Mouse (Mus musculus) midbrain, embryonic 14.5 days (tissue): ENCODE measurements around the gene Ly6g6e. TPM values are rescaled to one million over a fixed set of nuclear protein-coding genes. Genes with fewer than 3 reads are reported as not detected.

ENCODE experiments used
- ATAC-seq: fragments of 200-750 bp; cut with Nextera tagmentation; 2 replicates; pipeline ENCODE4 v1.8.0; 2017; ENCODE audit warnings: moderate number of reproducible peaks, moderate library complexity; ENCODE audit not compliant: low FRiP score, low TSS enrichment
- DNase-seq: peaks from one replicate; pipeline ENCODE4 v3.0.0-alpha.2; 2015
- H3K27ac ChIP-seq: fragments of 300-500 bp; sonication (generic); replicated peaks from 2 replicates; pipeline ENCODE4 v1.5.1; 2014; ENCODE audit warnings: mild to moderate bottlenecking, low read depth, low read length, moderate library complexity
- H3K27me3 ChIP-seq: fragments of 300-500 bp; sonication (generic); 2 replicates; pipeline ENCODE4 v1.6.1; 2014; ENCODE audit warnings: low read length, control low read depth, mixed read lengths; ENCODE audit not compliant: control insufficient read depth, insufficient read depth
- H3K36me3 ChIP-seq: fragments of 300-500 bp; sonication (generic); 2 replicates; pipeline ENCODE4 v1.6.1; 2014; ENCODE audit warnings: low read length, control low read depth; ENCODE audit not compliant: control insufficient read depth, insufficient read depth
- H3K4me1 ChIP-seq: fragments of 300-500 bp; sonication (generic); 2 replicates; pipeline ENCODE4 v1.6.1; 2014; ENCODE audit warnings: mild to moderate bottlenecking, antibody characterized with exemption, low read length, control low read depth; ENCODE audit not compliant: control insufficient read depth, insufficient read depth
- H3K4me2 ChIP-seq: fragments of 300-500 bp; sonication (generic); 2 replicates; pipeline ENCODE4 v1.6.1; 2014; ENCODE audit warnings: mild to moderate bottlenecking, low read length, moderate library complexity
- H3K4me3 ChIP-seq: fragments of 300-500 bp; sonication (generic); replicated peaks from 2 replicates; pipeline ENCODE4 v1.5.1; 2014; ENCODE audit warnings: low read depth, low read length
- H3K9ac ChIP-seq: fragments of 300-500 bp; sonication (generic); replicated peaks from 2 replicates; pipeline ENCODE4 v1.6.1; 2014; ENCODE audit warnings: mild to moderate bottlenecking, low read length, moderate library complexity
- H3K9me3 ChIP-seq: fragments of 300-500 bp; sonication (generic); 2 replicates; pipeline ENCODE4 v1.6.1; 2016; ENCODE audit warnings: low read length, control low read depth, mixed read lengths; ENCODE audit not compliant: control insufficient read depth
- WGBS: fragments of 180-500 bp; shearing (Covaris S2); extraction: QIAGEN DNeasy Blood & Tissue Kit; methylation state at CpG from one replicate; pipeline ENCODE4 v1.1.7; 2014; 5-methylcytosine and 5-hydroxymethylcytosine counted together
- polyA plus RNA-seq: library from polyadenylated mRNA; unstranded; fragments of >200 nt; fragmentation: Nextera tagmentation; extraction: Ambion mirVana; gene quantifications from 2 replicates; pipeline ENCODE4 v1.2.1, GENCODE M21; 2014

Gene Ly6g6e
- polyA plus RNA-seq, 1 experiment from 2014 or later, result not detected

DNA sequence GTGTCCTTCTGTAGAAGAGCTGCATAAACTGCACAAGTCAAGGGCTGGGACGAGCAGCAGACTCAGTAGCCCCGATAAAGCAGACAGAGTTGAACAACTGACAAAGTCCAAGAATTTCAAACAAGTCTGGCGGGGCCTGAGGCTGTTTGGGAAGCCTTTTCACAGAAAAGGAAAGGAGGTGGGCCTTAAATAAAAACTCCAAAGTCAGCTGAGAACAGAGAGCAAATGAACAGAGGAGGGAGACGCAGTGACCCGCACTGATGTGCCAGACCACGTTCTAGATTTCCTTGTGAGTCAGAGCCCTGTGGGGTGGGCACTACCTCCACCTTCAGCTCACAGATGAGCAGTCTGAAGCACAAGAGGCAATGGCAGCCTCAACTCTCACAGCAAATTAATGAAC, 41.8 kb upstream of the Ly6g6e start:
- H3K27ac ChIP-seq, result no peak overlapping the region
- H3K4me1 ChIP-seq, result peaks cover 3% of the 10 kb centered on the region; the same call in 1 of the 2 replicates
- H3K4me2 ChIP-seq, result no peak overlapping the region
- no peak overlapping the region for H3K9ac ChIP-seq
- DNase-seq, result no peak
- no peak overlapping the region for H3K4me3 ChIP-seq
- H3K36me3 ChIP-seq, result no peaks in the 10 kb centered on the region
- ATAC-seq, result no peak
- no peaks in the 10 kb centered on the region for H3K9me3 ChIP-seq
- H3K27me3 ChIP-seq, result no peaks in the 10 kb centered on the region
- WGBS, result 86% methylated on average over 6 of the region's 6 CpGs

DNA sequence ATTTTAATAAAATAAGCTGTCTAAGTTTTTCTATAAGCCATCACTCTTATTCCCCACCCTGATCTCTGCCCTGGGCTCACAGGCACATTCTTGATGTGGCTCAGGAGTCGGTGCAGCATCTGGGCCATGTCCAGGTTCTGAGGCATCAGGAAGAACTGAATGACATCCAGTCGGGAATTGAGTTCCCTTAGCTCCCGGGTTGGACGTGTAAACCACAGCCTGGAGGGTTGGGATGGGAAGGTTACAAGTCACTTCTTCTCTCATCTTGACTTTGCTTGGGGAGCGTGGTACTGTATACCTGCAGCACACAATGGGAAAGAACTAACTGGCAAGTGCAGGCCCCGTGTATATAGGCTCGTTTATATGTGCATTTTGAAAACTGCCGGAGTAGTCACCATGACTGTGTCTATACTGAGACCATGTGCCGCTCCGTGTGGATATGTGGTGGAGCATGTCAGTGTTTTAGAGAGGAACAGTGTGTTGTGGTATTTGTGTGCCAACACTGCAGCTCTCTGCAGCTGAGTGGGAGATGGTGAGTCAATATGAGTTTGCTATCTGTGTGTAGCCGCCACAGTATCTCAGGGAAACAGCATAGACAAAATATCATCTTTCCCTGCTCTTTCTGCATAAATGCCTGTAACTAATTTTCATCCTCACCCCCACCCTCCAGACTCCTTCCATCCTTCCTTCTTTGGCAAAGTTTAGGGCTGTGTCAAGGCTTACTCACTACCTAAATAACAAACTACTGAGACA, 37.4 kb upstream of the Ly6g6e start:
- 87% methylated on average over 11 of the region's 11 CpGs for WGBS
- no peak overlapping the region for H3K27ac ChIP-seq
- ATAC-seq (no peak), DNase-seq (no peak)
- H3K4me1 ChIP-seq, result no peaks in the 10 kb centered on the region
- H3K9ac ChIP-seq, result no peak overlapping the region
- no peak overlapping the region for H3K4me3 ChIP-seq
- no peaks in the 10 kb centered on the region for H3K27me3 ChIP-seq
- H3K4me2 ChIP-seq, result no peak overlapping the region
- H3K36me3 ChIP-seq, result no peaks in the 10 kb centered on the region
- no peaks in the 10 kb centered on the region for H3K9me3 ChIP-seq

DNA sequence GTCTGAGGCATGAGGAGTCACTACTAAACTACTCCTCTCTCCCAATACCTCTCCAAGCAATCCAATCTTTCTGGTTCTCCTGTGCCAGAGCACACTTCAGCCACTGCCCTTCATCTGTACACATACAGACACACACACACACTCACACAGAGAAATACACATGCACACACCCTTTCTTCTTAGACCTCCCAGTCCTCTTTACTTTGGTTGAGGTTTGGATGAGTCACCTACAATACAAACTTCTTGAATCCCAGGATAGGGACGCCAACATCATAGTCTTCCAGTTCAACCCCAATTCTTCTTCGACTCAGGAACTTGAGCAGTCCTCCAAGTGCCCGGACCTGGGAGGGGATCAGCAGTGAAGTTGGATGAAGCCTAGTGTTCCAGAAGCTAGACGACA, 32.9 kb upstream of the Ly6g6e start:
- DNase-seq (no peak), ATAC-seq (no peak)
- no peak overlapping the region for H3K9ac ChIP-seq
- 91% methylated on average over 4 of the region's 4 CpGs for WGBS
- H3K27me3 ChIP-seq, result no peaks in the 10 kb centered on the region
- peaks cover 13% of the 10 kb centered on the region for H3K4me1 ChIP-seq
- H3K27ac ChIP-seq, result no peak overlapping the region
- no peak overlapping the region for H3K4me3 ChIP-seq
- no peaks in the 10 kb centered on the region for H3K36me3 ChIP-seq
- H3K4me2 ChIP-seq, result no peak overlapping the region
- no peaks in the 10 kb centered on the region for H3K9me3 ChIP-seq

DNA sequence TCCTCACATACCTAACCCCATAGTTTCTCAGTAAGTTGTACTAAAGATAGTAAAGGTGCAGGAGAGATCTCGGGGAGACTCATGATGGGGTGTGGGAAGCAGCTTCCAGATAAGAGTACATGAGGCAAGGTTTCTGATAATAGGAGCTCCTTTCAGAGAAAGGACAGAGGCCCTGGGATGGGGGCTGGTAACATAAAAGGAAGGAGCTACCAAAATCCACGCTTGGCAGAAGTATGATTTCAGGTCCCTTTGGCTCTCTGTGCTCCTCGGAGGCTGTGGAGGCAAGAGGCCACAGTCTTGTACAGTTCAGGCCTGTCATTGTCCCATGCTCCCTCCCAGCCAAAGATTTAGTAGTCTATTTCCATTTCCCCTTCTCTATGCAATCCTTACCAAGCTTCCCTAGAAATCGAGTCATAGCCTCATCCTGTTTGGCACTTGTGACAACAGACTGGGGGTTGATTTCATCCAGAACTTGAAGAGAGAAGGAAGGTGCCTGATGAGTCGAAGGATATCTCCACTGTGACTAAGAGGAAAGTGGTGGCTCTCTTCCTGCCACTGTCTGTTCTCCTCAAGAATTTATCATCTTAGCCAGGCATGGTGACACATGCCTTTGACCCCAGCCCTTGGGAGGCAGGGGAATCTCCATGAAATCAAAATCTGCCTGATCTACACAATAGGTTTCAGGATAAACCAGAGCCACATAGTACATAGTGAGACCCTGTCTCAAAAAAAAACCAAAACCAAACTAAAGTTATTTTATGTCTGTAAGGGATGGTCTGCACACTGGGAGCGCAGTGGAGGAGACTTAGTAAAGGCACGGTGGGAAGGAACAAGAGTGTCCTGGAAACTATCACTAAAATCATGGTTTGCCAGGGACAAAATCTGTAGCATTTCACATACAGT, 31.5 kb upstream of the Ly6g6e start:
- DNase-seq, result no peak
- H3K4me2 ChIP-seq, result peak overlapping the region; percentile 91
- H3K36me3 ChIP-seq, result no peaks in the 10 kb centered on the region
- peaks cover 16% of the 10 kb centered on the region for H3K4me1 ChIP-seq
- H3K27ac ChIP-seq, result no peak overlapping the region
- 92% methylated on average over 7 of the region's 7 CpGs for WGBS
- ATAC-seq, result no peak
- H3K27me3 ChIP-seq, result no peaks in the 10 kb centered on the region
- H3K4me3 ChIP-seq, result peak overlapping the region; percentile 51; the same call in 1 of the 2 replicates
- no peaks in the 10 kb centered on the region for H3K9me3 ChIP-seq
- no peak overlapping the region; the same call in 1 of the 2 replicates for H3K9ac ChIP-seq

DNA sequence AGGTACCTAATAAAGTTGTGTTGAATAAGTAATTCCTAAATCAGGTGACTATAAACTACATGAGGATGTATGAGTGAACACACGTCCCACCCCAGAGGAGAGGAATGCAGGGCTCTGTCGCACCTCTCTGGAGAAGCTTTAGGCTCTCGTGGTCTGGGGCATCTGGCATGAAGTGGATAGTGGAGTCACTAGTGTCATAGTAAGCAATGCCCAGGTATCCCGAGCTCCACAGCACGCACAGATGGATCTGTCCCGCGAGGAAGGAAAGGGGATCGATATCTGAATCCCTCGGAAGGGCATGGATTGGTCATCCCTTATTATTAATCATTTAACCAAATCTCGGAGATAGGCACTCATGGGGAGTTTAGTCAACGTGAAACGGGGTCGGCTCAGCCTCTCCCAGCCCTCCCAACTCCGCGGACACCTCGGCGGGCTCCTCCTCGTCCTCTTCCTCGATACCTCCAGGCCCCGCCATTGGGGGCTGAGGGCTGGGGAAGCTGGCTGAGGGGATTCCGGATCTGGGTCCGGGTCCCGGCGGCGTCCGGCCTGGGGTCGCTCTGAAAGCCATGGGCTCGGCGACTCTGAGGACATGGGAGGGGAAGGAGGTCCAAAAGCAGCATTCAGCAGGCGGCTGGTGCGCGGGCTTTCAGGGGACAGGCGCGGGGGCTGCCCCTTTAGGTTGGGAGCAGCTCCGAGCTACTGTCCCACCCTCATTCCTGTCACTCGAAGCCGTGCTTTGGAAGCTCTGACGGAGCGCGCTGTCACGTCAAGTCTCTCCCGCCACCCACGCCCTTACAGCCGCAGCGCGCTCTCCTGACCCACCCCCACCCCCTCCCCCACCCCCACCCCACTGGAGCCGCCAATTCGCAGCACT, 30.7 kb upstream of the Ly6g6e start:
- H3K4me2 ChIP-seq, result peak overlapping the region; percentile 91
- peaks cover 19% of the 10 kb centered on the region for H3K4me1 ChIP-seq
- H3K4me3 ChIP-seq, result peak overlapping the region; percentile 51
- no peaks in the 10 kb centered on the region for H3K9me3 ChIP-seq
- 6% methylated on average over 47 of the region's 48 CpGs for WGBS
- H3K36me3 ChIP-seq, result no peaks in the 10 kb centered on the region
- ATAC-seq (no peak), DNase-seq (no peak)
- peak overlapping the region; percentile 54 for H3K27ac ChIP-seq
- H3K9ac ChIP-seq, result peak overlapping the region; percentile 61
- no peaks in the 10 kb centered on the region for H3K27me3 ChIP-seq

DNA sequence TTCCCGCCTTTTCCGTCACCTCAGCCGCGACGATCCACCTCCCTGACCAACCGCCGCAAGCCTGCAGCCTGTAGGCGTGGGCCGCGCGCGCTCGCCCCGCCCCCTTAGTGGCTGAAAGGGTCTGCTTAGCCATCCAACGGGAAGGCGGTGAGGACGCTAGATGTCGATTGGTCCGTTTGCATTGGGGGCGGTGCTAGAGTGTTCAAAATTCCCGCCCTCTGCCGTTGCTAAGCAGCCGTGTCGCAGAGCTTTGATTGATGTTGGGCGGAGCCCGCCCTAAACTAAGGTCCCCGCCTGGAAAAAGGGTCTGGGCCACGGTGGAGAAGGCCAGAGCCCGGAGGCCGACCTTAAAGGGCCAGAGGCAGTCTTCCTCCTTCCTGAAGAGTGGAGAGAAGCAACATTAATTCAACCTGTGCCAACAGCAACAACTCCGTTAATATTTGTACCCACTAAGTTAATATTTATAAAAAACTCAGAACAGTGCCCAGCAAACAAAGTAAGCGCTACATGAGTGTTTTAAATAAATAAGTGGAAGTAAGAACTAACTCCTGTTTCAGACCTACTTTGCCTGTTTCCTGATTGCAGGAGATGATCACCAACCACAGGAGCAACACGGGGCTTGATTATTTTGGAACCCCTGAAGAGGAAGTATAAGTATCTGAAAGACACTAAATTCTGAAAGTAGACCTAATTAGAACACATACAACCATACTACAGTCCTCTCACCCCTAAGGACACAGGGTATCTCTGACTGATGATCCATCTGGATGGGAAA, 29.8 kb upstream of the Ly6g6e start, which contains the start of gene Msh5:
Gene Msh5, minus strand, starts transcription at position 65 of the 775 bp plus-strand sequence.
- Histone ChIP-seq H3K27me3 (no peaks in the 10 kb centered on the region), H3K4me1 (peaks cover 27% of the 10 kb centered on the region), H3K36me3 (no peaks in the 10 kb centered on the region), H3K4me2 (peak within 1 kb of the TSS; percentile 91), H3K9ac (peak within 1 kb of the TSS; percentile 61), H3K4me3 (peak within 1 kb of the TSS; percentile 51), H3K9me3 (no peaks in the 10 kb centered on the region), H3K27ac (peak within 1 kb of the TSS; percentile 54)
- ATAC-seq (peak; percentile 98), DNase-seq (peak; percentile 98)
- WGBS, result 3% methylated on average over 33 of the region's 33 CpGs

DNA sequence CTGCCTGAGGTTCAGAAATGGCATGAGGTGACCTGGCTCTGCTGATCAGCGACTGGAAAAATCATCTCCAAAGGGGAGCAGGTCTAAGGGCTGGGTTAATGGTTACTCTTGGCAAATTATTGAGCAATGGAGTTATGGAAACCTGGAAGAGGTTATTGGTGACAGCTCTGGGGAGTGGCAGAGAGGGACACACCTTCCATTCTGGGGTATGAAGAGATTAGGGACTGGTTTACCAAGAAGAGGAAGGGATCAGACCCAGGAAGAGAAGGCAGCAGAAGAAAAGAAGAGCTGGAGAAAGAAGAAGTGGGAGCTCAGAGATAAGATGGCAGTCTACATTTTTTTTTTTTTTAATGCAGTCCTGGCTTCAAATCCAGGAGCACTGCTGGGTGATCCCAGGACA, 29.0 kb upstream of the Ly6g6e start:
- Histone ChIP-seq H3K9ac (no peak overlapping the region), H3K4me2 (no peak overlapping the region), H3K36me3 (no peaks in the 10 kb centered on the region), H3K4me1 (peaks cover 35% of the 10 kb centered on the region), H3K4me3 (no peak overlapping the region), H3K9me3 (no peaks in the 10 kb centered on the region), H3K27ac (no peak overlapping the region), H3K27me3 (no peaks in the 10 kb centered on the region)
- WGBS, result 55% methylated on average over 1 of the region's 1 CpGs
- ATAC-seq, result no peak
- no peak for DNase-seq
